Mouse (Mus musculus): ENCODE results near the gene Wipi1. TPM values are rescaled to one million over a fixed set of nuclear protein-coding genes. Genes with fewer than 3 reads are reported as not detected.
A peak's percentile ranks its signal among the peaks of the same experiment; 100 is the strongest.
"Not testable (repeated sequence)": the region's sequence is repeated elsewhere in the genome, so short reads cannot be mapped to it uniquely, and the experiment has no call there.

Wipi1 gene
- polyA plus RNA-seq (2021): 36.7 TPM

DNA sequence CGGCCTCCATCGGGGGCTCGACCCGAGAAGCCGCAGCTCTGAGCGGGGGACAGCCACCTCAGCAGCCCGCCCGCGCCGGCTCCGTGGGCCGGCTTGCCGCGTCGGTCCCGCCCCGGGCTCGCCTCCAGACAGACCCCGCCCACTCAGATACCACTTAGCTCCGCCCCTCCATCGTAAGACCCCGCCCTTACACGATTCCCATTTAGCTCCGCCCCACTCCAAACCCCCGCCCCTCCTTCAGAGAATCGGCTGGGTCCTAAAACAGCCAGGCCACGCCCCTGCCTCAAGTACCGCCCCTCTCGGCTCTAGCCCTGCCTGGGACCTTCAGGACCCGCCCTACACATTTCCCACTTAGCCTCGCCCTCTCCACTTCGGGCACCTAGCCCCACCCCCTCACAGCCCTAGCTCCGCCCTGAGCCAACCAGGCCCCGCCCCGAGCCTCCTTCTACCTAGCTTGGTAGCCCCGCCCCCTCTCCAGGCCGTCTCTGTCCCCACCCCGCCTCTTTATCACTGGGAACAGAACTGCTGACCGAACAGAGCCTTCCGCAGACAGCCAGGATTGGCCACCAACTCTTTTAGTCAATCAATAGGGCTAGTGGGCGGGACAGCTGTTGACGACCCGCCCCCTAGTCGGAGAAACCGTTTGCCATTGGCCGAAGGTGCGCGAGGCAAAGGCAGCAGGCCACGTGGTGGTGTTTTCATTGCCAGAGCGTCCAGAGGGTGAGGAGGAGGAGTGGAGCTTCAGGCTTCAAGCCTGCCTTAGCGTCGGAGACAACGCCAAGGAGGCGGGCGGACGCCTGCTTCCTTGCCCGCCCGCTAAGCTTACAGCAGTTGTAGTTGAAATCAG, at the start of gene Wipi1:
TSS of gene Wipi1 (minus strand) at position 665 of the 847 bp plus-strand sequence.
- in situ Hi-C loops (cut with MboI; ENCODE audit: low pct_unique_long_range_greater_than_20kb): no loop called here
- POLR2A ChIA-PET: interaction anchor here (1.6 kb wide), 1 partner anchor 9 kb away, joined by 4 read pairs; no protein-coding TSS in a partner anchor
- CTCF ChIA-PET: interaction anchor here (1.3 to 4.8 kb wide), 2 partner anchors 9 to 141 kb away, joined by 3 to 43 read pairs; no protein-coding TSS in a partner anchor
- TF ChIP-seq CTCF (IDR thresholded peaks at IDR 0.05): no peak
- ATAC-seq: peak; percentile 94
- DNase-seq (ENCODE audit: low read depth, low spot score): peak; percentile 89
- no peaks in the 10 kb centered on the region for H3K27me3 ChIP-seq

- DNase-seq (ENCODE audit: low read depth, low spot score); H3K27me3 ChIP-seq; in situ Hi-C loops (cut with MboI; ENCODE audit: low pct_unique_long_range_greater_than_20kb); POLR2A ChIA-PET; ATAC-seq: not testable (repeated sequence)
- CTCF ChIA-PET: interaction anchor here (2.6 kb wide), 1 partner anchor 9 kb away, joined by 14 read pairs; no protein-coding TSS in a partner anchor
These were observed 48.8 kb upstream of the Wipi1 start for GRCm38 (mm10) chr11:109660526-109660925.

GRCm38 (mm10) chr11:109656232-109656631, 44.5 kb upstream of the Wipi1 start:
- ChIA-PET CTCF (interaction anchor here (1.4 kb wide), 1 partner anchor 14 kb away, joined by 5 read pairs; no protein-coding TSS in a partner anchor), POLR2A (no interaction called here)
- in situ Hi-C loops (cut with MboI; ENCODE audit: low pct_unique_long_range_greater_than_20kb): no loop called here
- TF ChIP-seq CTCF (IDR thresholded peaks at IDR 0.05): no peak
- ATAC-seq (no peak), DNase-seq (ENCODE audit: low read depth, low spot score) (no peak)
- no peaks in the 10 kb centered on the region for H3K27me3 ChIP-seq

DNA sequence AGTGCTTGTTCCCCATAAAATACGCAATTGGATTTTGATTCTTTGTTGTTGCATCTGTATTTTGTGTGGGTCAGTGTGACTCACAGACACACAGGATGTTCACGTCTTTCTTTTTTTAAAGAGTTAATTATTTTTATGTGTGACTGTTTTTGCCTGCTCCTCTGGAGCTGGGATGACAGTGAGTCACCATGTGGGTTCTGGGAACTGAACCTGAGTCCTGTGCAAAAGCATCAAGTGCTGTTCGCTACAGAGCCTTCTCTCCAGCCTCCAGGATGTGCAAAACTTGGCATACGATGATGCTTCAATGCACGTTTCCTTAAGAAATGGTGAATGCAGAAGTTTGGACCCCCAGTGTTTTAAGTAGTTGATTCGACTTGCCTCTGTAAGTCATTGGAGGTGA, 42.8 kb upstream of the Wipi1 start:
- DNase-seq (ENCODE audit: low read depth, low spot score) (no peak), ATAC-seq (no peak)
- ChIA-PET CTCF (no interaction called here), POLR2A (interaction anchor here (1.0 to 1.4 kb wide), 2 partner anchors 18 to 44 kb away, joined by 3 read pairs; no protein-coding TSS in a partner anchor)
- in situ Hi-C loops (cut with MboI; ENCODE audit: low pct_unique_long_range_greater_than_20kb): no loop called here
- TF ChIP-seq CTCF (IDR thresholded peaks at IDR 0.05): no peak
- H3K27me3 ChIP-seq: no peaks in the 10 kb centered on the region

DNA sequence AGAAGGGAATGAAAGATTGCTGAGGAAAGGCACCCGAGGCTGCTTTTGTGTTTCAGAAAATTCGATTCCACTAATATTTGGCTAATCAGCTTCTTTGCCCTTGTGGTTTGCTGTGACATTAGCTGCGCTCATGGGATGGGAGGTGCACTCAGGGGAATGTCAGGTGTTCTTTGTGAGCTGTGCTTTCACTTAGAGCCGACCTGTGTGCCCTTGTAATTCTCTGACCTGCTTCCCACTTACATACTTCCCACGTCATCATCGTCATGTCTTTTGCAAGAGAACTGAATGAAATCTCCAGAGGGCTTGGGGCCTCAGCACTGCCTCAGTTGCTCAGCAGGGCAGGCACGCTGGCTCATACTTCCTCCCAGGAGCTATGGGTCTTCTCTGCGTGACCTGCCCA, 41.4 kb upstream of the Wipi1 start:
- in situ Hi-C loops (cut with MboI; ENCODE audit: low pct_unique_long_range_greater_than_20kb): no loop called here
- TF ChIP-seq CTCF (IDR thresholded peaks at IDR 0.05): no peak
- ChIA-PET POLR2A (interaction anchor here (0.8 to 1.6 kb wide), 4 partner anchors 16 to 43 kb away, joined by 3 to 6 read pairs (median 3); no protein-coding TSS in a partner anchor), CTCF (interaction anchor here (1.0 to 2.1 kb wide), 3 partner anchors 9 to 32 kb away, joined by 3 to 9 read pairs (median 8); no protein-coding TSS in a partner anchor)
- no peaks in the 10 kb centered on the region for H3K27me3 ChIP-seq
- ATAC-seq (no peak), DNase-seq (ENCODE audit: low read depth, low spot score) (no peak)

DNA sequence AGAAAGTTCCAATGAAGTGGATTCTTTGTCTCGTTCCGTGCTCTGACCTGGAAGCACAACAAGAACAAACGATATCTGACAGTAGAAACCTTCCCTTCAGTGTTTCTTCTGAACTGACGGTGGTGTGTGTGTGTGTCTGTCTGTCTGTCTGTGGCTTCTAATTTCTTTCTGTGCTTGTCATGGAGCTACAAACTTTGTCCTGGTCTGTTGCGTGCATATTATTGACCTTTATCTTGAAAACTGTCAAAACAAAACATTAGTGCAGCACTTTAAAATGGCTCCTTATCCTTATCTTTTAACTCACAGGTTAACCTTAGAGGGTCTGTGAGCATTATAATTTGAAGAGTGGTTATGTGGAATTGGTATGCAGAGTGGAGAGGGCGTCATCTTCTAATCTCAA, 40.7 kb upstream of the Wipi1 start:
- ATAC-seq: no peak
- POLR2A ChIA-PET: interaction anchor here (0.8 to 1.6 kb wide), 3 partner anchors 17 to 32 kb away, joined by 3 to 6 read pairs (median 3); no protein-coding TSS in a partner anchor
- DNase-seq (ENCODE audit: low read depth, low spot score): no peak
- CTCF ChIA-PET: interaction anchor here (1.6 to 2.1 kb wide), 3 partner anchors 10 to 31 kb away, joined by 4 to 9 read pairs (median 8); no protein-coding TSS in a partner anchor
- in situ Hi-C loops (cut with MboI; ENCODE audit: low pct_unique_long_range_greater_than_20kb): no loop called here
- TF ChIP-seq CTCF (IDR thresholded peaks at IDR 0.05): no peak
- no peaks in the 10 kb centered on the region for H3K27me3 ChIP-seq

DNA sequence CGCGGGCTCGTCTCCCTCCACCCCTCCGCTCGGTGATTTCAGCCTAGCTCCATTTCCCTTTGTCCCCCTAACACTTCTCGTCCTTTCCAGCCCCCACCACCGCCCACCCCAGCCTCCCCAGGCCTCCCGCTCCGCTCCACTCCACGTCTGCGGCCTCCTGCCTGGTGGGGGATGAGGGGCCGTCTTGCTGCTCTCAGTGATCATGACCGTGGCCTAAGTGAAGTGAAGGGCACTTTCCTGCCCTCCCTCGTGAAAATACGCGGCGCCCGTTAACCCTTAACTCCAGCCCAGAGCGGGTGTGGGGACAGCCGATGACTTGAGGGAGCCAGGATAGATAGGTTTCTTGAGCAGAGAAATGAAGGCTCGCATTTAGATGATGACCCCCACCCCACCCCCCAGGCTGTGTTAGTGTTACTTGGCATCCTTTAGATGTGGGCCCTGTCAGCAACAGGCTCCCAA, 39.8 kb upstream of the Wipi1 start:
- in situ Hi-C loops (cut with MboI; ENCODE audit: low pct_unique_long_range_greater_than_20kb): no loop called here
- ATAC-seq: no peak
- POLR2A ChIA-PET: interaction anchor here (0.9 kb wide), 1 partner anchor 10 kb away, joined by 3 read pairs; no protein-coding TSS in a partner anchor
- no peaks in the 10 kb centered on the region for H3K27me3 ChIP-seq
- no peak for DNase-seq (ENCODE audit: low read depth, low spot score)
- TF ChIP-seq CTCF (IDR thresholded peaks at IDR 0.05): no peak
- CTCF ChIA-PET: interaction anchor here (1.6 kb wide), 1 partner anchor 19 kb away, joined by 4 read pairs; no protein-coding TSS in a partner anchor

- ChIA-PET CTCF (interaction anchor here (1.6 kb wide), 1 partner anchor 20 kb away, joined by 4 read pairs; no protein-coding TSS in a partner anchor), POLR2A (interaction anchor here (0.6 to 1.4 kb wide), 5 partner anchors 10 to 72 kb away, joined by 3 to 5 read pairs (median 4); no protein-coding TSS in a partner anchor)
- ATAC-seq (peak; percentile 90), DNase-seq (ENCODE audit: low read depth, low spot score) (no peak)
- H3K27me3 ChIP-seq: no peaks in the 10 kb centered on the region
- TF ChIP-seq CTCF (IDR thresholded peaks at IDR 0.05): no peak
- in situ Hi-C loops (cut with MboI; ENCODE audit: low pct_unique_long_range_greater_than_20kb): no loop called here
These were observed 39.2 kb upstream of the Wipi1 start for GRCm38 (mm10) chr11:109650788-109651565.

DNA sequence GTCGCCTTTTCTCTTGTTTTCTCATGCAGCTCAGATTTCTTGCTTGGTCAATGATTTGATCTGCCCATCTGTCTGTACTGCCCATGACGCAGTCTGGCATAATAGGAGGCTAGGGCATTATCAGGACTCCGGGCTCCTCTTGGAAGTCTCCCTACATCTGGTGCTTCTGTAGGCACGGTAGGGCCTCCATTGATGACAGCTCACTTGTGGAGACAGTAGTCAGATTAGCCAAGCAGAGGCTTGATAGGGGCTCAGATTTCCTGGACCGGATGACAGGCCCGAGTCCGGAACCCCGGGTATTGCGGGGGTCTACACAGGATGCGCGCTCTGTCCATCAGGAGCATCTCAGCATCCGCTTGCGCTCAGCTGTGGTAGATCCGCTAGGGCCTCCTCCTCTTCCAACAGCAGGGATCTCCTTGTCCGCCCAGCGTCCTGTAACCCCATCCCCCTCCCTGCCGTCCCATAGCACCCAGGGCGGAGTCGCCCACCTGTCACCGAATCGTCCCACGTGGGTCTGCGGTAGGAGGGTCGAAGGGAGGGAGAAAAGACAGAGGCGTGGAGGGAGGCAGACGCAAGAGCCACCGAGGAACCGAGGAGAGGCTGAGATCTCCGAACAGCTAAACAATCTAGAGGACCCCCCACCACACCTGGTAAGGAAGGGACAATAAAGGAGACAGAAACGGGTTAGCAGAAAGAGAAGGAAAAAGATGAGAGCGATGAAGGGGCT, 38.4 kb upstream of the Wipi1 start:
- H3K27me3 ChIP-seq: no peaks in the 10 kb centered on the region
- TF ChIP-seq CTCF (IDR thresholded peaks at IDR 0.05): no peak
- DNase-seq (ENCODE audit: low read depth, low spot score) (no peak), ATAC-seq (peak; percentile 54)
- in situ Hi-C loops (cut with MboI; ENCODE audit: low pct_unique_long_range_greater_than_20kb): no loop called here
- ChIA-PET CTCF (interaction anchor here (1.4 to 1.9 kb wide), 2 partner anchors 28 to 31 kb away, joined by 5 to 6 read pairs; no protein-coding TSS in a partner anchor), POLR2A (interaction anchor here (0.6 to 1.4 kb wide), 4 partner anchors 13 to 40 kb away, joined by 3 to 4 read pairs (median 4); no protein-coding TSS in a partner anchor)

Data from Patski (cell line).